Mouse (Mus musculus) liver, embryonic 14.5 days (tissue): ENCODE data around the gene Jaml.

Experiments used
- CTCF ChIP-seq: IDR thresholded peaks from 2 replicates; pipeline ENCODE4 v1.5.1; 2016; ENCODE audit warnings: antibody characterized with exemption, low read depth, control low read depth
- EP300 ChIP-seq: IDR thresholded peaks from 2 replicates; pipeline ENCODE4 v1.6.1; 2016; ENCODE audit warnings: antibody characterized with exemption, low read depth

DNA sequence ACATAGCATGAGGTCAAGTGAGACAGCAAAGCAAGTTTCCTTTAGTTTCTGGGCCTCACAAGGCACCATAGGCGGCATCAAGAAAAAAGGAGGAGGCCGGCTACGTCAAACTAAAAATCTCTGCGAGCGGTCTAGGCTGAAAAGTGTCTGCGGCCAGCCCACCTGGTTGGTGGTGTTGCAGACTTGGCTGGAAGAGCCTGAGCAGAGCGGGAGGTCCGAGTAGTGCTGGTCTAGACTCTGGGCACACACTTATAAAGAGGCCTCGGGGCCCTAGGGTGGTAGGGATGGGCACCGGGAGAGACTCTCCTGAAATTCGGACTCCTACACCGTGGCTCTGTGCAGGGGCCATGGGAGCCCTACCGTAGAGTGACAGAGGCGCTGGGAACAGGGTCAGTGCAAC lies 36.7 kb downstream of the Jaml start:
- no peak for TF ChIP-seq CTCF
- TF ChIP-seq EP300, result no peak
